Mouse (Mus musculus) B cell, adult 2 months (primary cell): ENCODE data around the gene Thada.
"Not testable (repeated sequence)": the region's sequence is repeated elsewhere in the genome, so short reads cannot be mapped to it uniquely, and the experiment has no call there.

Source experiments
- DNase-seq, 2 experiments: peaks; one replicate each; pipeline ENCODE4 v3.0.0; 2022

The Thada gene

DNA sequence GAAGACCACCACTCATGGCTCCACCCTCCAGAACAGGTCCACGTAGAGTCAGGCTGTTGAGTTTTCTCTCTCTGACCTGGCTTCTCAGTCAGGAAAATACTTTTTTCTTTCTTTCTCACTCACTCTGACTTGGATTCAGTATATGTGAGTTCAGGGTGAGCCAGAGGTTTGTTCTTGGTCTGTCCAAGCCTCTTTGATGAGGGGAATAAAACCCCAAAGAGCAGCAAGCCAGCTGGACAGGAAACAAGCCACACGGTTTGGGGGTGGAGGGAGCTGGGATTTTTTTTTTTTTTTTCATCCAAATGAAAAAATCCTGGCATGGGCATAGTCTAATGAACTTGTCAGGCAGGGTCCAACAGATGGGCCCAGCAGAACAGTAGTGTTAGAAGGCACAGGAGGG lies 210.2 kb downstream of the Thada start:
- DNase-seq: no peak

DNA sequence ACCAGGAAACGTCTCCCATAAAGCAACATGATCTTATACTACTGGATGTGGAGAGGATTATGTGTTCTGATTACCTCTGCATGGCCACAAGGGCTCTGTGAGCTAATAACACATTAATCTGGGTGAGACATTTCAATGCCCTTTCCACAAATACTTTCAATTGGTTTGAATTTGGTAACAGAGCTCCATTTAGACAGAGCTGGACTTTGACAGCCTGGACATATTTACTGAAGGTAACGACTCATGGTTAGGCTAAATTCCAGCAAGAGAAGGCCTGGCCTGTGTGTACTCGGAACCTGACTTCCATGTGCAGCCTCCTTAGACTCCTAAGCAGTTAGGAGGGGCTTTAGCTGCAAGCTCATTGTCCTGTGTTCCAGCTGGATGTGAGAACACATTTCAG lies 214.6 kb downstream of the Thada start:
- DNase-seq: no peak

DNA sequence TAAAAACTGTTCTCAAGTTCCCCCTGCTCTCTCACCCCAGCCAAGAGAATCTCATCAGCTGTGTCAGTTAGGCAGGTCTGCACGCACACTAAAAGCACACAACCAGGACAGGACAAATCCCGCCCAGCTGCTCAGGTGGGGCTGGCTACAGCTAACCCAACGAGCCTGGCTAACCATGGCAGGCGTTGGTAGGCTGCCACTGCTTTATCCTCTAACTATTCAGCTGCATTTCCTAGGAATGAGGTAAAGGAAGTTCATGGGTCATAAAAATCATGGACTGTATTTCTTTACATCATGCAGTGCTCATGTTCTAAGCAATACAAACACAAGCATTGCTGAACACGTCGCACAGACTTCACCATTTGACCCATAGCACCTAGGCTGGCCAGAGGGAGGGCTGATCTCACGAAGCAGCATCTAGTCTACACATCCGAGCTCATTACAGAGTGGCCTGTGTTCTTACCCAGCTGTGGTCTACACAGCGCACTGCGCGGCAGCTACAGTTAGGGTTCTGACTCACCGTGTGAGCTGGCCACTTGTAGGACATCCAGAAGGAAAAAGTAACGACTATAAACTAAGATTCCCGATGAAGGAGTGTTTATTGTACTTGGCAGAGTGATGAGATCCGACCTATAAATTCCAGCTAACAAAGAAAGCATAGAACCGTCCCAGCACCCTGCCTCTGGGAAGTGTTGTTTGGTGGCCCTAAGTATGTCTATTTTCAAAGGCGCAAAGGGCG lies 221.7 kb downstream of the Thada start:
- DNase-seq: no peak

DNA sequence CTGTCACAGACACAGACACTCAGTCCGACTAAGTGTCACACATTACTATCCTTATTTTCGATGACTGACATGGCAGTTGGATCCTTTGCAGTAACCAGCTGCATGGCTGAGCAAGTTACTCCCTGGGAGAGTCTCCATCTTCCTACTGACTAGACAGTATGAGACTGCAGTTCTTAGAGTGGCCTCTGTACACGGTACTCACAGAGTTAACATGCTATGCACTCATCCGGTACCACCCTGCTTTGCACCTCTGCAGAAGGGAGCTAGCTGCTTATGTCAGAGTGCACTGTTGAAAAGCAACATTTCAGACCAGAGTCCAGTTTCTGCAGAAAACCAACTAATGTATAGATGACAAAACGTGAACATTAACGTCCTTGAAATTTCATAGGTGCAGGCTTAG lies 222.2 kb downstream of the Thada start:
- no peak for DNase-seq

DNA sequence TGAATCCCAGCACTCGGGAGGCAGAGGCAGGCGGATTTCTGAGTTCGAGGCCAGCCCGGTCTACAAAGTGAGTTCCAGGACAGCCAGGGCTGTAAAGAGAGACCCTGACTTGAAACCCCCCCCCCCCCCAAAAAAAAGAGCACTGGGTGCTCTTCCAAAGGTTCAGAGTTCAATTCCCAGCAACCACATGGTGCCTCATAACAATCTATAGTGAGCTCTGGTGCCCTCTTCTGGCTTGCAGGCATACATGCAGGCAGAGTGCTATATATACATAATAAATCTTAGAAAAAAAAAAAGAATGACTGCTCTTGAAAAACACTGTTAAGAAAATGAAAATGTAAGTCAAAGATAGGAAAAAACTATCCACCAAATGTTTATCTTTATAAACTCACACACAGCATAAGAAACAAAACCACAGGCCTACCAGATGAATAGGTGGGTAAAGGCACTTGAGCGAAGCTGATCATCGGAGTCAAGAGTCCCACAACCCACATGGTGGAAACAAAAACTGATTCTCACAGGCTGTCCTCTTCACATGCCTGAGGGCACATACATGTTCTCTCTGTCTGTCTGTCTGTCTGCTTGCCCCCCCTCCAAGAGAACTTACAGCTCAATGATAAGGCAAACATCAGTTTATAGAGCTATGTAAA lies 224.6 kb downstream of the Thada start:
- DNase-seq: no peak

DNA sequence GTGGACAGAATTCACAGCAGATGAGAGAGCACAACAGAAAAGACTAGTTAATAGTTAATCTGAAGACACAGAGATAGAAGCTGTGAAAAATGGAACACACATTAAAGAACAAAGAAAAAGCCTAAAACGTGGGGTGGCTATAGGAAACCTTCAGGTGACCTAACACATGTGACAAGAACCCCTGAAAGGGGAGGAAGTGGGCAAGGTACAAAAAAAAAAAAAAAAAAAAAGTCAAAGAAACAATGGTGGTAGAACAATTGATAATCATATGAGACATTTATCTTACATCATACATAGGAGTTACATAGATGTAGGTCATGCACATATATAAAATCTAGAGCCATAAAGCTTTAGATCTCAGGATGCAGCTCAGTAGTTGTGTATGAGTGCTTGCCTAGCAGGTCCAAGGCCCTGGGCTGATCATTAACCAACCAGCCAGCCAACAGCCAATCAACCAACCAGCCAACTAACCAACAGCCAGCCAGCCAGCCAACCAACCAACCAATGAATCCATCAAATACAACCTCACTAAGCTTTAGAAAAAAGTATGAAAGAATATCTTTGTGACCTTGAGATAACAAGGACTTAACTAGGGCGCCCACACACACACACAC lies 226.2 kb downstream of the Thada start:
- DNase-seq: no peak

DNA sequence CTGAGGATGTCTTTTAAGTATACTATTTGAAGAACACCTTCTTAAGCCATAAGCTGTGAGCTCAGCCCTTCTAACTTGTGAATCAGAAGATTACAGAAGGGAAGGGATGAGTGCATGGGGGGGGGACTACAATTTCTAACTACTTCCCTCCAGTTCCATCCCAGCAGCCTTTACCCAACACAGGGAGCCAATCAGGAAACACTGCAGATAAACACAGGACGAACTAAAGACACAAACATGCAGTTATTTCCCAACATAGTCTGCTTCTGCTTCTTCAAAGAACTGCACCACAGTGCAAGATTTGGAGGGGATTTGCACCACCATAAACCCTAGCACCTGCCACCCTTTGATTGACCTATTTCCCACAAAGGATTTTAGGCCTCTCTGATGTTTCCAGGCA lies 227.8 kb downstream of the Thada start:
- no peak for DNase-seq

DNA sequence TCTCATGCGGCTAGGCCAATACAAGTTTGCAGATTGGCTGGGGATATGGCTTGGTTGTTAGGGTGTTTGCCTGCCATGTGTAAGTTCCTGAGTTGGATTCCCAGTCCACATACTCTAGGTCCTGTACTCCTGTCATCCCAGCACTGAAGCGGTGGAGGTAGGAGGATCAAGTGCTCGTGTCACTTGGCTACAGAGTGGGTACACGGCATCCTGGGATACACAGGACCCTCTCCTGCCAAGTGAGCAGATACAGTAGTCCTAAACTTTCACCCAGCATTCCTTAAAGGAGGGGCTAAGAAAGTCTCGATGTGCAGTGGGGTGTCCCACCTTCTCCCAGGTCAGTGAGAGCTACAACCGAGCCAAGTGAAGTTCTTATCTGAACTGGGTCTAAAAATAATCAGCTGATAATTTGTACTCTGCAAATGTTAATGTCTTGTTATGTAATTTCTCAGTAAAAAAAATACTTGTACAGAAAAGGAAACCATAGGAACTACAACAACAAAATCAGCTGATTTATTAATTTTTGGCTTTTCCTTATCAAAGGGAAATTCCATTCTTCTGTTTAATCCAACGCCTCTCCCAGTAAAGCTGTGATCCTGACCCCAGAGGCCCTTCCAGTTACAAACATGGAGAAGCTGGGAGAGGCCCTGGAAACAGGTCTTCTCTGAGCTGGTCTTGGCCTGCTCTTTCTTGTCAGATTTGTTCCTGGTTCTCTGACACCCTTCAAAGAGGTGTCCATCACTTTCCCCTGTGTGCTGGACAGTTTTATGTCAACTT lies 229.0 kb downstream of the Thada start:
- DNase-seq: no peak

DNA sequence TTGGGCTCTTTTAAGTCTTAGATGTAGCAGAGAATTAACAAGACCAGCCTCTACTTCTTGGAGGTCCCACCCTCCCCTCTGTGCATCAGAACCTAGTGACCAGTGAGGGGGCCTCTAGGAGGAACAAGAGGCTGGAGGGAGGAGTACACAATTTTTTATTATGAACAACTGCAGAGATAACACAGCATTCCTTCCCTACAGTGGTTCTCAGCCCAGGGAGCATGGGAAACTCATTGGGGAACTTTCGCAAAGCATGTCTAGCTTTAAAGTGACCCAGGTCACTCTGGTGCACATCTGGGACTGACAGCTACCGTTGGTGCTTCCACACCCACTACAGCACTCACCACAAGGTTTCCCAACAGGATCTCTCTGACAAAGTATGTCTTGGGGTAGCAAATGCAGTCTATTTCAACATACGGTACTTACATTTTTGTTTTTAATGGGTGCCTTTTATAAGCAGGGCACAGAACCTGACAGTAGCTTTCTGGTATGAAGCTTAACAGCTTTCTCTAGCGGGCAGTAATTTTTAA lies 230.5 kb downstream of the Thada start:
- DNase-seq: no peak

DNA sequence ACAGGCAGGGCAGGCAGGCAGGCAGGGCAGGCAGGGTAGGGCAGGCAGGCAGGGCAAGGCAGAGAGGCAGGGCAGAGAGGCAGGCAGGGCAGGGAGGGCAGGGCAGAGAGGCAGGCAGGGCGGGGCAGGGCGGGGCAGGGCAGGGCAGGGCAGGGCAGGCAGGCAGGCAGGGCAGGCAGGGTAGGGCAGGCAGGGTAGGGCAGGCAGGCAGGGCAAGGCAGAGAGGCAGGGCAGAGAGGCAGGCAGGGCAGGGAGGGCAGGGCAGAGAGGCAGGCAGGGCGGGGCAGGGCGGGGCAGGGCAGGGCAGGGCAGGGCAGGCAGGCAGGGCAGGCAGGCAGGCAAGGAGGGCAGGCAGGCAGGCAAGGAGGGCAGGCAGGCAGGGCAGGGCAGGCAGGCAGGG lies 231.2 kb downstream of the Thada start:
- not testable (repeated sequence) for DNase-seq

DNA sequence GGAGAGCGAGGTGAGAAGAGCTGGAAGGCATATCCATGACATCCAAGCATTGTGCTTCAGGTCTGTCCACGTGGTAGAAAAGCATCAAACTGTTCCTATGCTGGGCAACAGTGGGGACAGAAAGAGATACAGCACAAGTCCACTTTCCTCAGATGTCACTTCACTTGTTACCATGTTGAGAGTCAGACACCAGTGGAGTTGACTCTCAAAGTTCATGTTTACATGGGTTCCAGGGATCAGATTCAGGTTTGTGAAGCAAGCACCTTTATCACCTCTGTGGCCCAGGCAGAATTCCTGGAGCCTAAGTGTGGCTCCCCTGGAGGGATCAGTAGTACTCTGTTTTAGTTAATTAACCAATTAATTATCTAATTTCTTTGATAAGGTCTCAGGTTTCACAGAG lies 232.2 kb downstream of the Thada start:
- DNase-seq: no peak

DNA sequence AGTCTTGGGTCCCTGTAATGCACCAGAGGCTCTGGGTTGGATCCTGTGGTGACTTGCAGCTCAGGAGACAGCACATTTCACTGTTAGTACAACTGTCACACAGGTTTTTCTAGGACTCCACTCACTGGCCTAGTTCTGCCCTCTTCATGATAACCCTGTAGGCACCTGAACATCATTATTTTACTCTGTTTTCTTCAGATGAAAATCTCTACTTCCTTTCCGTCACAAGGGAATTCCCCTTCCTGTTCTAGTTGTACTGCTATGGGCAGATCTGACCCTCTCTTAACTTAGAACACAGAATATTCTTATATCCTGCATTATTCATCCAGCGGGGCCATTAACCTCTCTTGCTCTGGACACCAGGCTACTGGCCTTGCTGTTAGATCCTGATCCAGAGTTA lies 234.6 kb downstream of the Thada start:
- peak in 1 of 2 experiments; percentile 5 for DNase-seq

DNA sequence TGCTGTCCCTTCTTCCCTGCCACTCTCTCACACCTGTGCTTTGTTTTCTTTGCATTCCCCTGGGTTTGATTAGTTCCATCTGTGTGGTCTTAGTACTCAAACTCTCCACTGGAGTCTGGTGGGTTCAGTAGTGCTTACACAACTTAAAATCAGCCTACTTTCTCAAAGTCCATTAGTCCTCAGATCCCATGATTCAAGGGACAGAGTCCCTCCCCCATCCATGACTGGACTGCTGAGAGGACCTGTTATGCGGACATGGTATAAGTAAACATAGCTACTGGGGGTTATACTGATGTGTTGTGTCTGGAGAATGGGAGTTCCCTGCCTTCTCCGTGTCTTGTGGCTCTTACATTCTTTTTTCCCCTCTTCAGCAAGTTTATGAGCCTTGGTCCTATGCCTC lies 237.8 kb downstream of the Thada start:
- DNase-seq: no peak

DNA sequence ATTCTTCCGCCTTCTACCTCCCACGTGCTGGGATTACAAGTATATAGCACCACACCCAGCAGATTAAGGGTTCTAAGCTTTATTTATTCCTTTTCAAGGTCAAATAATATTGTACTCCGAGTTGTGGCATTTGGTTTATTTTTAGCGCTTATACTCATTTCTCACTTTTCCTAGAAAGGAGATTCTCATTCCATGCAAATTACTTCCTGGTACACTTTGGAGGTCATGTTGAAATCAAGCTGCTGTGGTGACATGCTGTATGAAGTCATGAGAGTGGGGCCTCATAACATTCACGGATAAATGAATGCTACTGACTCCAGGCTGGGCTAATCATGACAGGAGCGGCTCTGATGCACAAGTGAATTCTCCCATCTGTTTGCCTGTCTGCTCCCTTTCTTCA lies 239.3 kb downstream of the Thada start:
- DNase-seq: no peak

DNA sequence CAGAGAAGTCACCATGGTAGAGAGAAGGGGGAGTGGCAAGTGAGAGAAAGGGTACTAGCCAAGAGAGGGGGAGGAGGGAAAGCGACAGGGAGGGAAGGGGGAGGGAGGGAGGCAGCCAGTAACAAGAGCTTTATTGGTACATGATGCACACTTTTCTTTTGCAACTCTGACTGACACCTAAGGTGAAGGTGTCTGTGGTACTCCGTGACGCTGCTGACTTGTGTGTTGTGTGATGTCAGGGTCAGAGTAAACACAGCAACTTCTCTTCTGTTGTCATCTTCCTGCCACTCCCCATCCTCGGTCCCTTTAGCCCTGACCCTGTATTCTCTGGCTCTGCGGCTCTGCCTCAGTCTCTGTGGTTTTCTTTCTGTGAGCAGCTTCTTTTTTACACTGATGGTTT lies 239.8 kb downstream of the Thada start:
- no peak for DNase-seq

DNA sequence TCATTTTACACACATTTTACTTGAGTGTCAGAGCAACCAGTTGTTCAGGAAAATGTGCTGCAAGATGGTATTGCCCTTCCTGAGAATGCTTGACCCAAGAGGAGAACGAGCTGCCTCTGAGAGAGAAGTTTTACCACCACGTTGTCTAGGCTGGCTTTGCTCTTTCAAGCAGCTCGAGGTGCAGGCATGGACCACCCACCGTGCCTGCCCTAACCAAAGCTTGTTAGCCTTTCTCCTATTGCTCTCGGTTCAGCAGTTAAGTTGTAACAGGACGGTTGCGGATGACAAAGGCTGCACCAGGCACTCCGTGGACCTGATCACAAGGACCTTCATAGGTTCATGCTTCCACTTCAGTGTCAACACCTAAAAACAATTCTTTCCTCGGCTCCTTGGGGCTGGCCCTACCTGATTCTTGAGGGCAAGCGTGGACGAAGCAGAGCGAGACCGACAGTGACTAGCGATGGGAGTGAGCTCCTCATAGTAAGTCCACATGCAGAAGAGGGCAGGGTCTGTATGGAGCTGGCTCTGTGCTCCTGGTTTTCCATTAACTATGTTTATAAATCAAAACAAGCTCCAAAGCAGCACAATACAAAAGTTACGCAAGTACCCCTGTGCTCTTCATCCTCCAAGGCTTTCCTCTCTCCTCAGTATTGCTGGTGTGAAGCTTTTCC lies 241.7 kb downstream of the Thada start:
- no peak for DNase-seq

DNA sequence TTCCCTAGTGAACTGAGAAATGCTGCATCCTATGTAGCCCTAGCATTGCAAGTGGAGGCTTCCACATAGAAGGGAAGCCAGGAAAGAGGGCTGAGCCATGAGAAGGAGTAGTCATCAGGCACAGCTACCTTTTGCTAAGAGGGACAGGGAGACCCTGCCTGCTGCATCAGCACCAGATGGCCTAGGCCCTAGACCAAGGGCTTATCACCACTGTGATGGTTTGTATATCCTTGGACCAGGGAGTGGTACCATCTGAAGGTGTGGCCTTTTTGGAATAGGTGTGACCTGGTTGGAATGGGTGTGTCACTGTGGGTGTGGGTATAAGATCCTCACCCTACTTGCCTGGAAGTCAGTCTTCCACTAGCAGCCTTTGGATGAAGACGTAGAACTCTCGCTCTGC lies 247.2 kb downstream of the Thada start:
- not testable (repeated sequence) for DNase-seq

DNA sequence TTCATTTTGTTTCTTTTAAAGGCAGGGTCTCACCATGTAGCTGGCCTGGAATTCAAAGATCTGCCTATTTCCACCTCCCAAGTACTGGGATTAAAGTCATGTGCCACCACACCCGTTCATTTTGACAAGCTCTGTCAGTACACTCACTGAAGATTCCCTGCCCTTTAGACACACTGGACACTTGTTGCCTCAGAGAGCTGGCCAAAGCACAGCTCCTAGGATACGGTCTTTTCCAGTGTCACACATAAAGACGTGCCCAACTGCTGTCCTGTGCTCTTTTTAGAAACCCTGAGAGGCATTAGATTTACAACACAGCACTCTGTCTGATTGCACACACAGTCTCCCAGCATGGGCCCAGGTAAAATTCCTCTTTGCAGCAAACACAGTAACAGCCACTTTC lies 248.3 kb downstream of the Thada start:
- DNase-seq: no peak

DNA sequence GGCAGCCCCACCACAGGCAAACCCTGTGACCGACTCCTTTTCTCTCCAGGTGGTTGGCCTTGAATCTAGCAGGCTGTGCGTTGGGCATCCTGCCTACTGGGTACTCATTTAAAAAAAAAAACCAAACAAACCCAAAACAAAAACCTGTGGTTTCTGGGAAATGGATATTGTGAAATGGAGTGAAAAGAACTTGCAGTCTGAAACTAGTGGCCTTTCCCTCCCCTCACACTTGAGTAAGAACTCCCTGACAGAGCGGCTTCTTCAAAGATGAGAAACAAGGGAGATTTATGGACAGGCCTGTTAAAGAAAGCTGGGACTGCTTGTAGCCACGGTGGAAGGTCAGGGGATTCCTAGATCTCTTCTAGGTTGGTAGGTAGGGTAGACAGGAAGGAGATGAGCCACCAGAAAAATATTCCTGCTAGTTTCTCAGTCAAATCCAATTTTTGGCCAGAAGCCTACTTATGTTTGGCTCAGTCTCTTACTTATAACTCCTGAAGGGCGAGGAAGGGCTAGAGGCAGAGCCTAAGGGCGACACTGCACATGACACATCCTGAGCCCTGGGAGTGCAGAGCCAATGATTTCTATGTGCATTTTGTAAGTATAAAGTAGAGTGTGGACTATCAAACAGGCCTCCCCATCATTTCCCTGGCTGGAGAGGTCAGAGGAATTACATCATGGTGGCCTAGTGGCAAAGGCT lies 250.6 kb downstream of the Thada start:
- DNase-seq: no peak

DNA sequence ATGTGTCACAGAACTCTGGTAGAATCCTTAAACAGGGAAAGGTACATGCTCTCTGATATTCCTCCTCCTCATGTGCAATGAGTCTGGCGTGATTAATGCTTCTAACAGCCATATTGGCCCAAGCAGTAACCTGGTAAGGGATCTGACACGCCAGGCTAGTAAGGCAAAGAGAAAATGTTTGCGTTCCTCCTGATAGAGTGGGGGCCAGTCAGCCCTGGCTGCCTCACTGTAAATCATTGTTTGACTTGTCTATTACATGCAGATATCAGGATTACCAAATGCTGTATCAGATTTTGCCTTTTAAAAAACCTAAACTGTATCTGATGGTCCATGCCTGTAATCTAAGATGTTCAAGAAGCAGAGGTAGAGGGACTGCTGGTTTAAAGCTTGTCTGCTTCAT lies 252.5 kb downstream of the Thada start:
- DNase-seq: no peak

DNA sequence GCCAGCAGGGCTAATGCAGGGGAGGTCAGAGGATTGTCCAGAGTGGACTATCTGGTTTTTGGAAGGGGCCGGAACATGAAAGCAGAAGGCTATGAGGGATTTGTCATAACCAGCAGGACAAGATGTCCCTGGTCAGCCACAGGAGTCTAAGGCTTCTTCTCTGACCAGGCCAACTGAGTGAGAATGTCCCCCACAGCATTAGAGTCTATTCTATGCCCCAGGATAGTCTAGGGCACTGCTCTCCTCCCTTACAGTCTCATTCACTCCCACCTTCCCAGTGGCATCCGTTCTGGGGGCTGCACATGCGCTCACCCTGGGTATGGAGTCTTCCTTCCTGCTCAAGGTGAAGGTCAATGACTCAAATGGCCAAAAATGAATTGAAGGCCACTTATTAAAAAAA lies 258.4 kb downstream of the Thada start:
- DNase-seq: no peak

DNA sequence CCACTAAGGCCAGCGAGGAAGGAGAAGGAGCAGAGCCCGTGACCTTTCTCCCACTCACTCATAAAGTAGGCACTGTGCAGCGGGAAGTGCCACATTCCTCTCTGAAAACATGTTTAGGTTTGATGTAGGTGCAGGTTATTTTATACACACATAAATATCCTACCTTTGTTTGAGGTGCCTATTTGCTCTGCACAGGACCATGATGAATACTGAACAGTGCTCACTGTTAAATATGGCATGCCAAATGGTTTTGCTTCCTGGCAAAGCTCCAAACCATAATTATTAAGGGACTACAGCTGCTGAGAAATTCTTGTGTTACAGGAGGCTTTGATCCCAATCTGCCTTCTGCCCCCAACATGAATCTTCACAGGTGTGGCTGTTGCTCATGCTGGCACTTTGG lies 259.8 kb downstream of the Thada start:
- no peak for DNase-seq
